Mouse (Mus musculus) ES-E14 (cell line): ENCODE results near the gene Ythdf2.

ENCODE experiments used
- CHD2 ChIP-seq: IDR thresholded peaks from 2 replicates; pipeline ENCODE4 v1.6.1; 2014; ENCODE audit warnings: mild to moderate bottlenecking, low read depth, low read length, inconsistent platforms
- HCFC1 ChIP-seq: IDR thresholded peaks from 2 replicates; pipeline ENCODE4 v1.6.1; 2012; ENCODE audit warnings: low read length, inconsistent platforms, borderline replicate concordance; ENCODE audit not compliant: insufficient read depth
- MAFK ChIP-seq: IDR thresholded peaks from 2 replicates; pipeline ENCODE4 v1.6.1; 2014; ENCODE audit warnings: mild to moderate bottlenecking, low read depth, low read length, inconsistent platforms; ENCODE audit not compliant: insufficient read depth
- ZC3H11A ChIP-seq: IDR thresholded peaks from 2 replicates; pipeline ENCODE4 v1.6.1; 2012; ENCODE audit warnings: low read depth, mild to moderate bottlenecking, inconsistent platforms, low read length, borderline replicate concordance

GRCm38 (mm10) chr4:132214847-132215246 lies 2.7 kb upstream of the Ythdf2 start:
- TF ChIP-seq ZC3H11A (no peak), CHD2 (no peak), HCFC1 (no peak), MAFK (no peak)
